Mouse (Mus musculus): ENCODE results near the gene Cckbr. TPM values are rescaled to one million over a fixed set of nuclear protein-coding genes. Genes with fewer than 3 reads are reported as not detected.

Gene Cckbr
- polyA plus RNA-seq, 1 experiment from 2014 or later, result 0.08 TPM

DNA sequence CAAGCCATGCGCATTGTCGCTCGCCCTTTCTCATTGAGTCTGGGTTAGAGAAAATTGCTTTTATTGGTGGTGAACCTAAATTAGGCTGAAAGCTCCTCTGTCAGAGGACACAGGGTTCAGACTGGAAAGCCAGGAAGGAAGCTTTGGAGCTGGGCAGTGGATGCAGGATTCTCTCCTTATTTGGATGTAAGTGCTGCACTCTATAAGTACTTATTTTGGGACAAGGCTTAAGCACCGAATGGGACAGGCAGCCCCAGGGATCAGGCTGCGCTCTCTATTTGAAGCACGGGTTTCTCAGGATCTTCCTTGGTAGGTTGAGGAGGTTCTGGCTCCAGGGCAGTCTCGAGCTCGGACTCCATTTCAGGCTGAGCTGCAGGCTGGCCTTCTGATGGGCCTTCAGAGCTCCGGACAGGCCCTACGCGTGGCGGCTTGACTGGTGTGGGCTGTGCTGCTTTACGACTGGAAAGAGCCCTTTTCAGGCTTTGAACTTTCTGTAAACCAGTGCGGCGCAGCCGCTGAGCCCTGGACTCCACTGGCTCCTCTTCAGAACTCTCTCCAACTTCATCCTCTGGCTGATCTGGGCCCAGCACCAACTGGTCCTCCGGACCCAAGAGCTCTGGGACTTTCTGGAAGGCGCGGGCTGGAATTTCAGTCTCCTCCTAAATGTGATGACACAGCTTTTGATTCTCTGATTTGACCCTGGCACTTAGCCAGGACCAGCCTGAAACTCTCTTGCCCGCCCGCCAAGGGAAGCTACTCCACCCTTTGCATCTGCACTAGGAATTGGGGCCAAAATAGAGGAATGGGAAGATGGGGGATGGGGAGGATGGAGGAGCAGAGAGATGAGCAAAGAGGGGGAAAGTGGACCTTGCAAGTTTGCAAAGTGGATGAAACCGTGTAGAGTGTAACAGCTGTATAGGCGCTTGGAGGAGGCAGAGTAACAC is 55.3 kb downstream of the Cckbr start:
- Histone ChIP-seq H3K4me2 (replicated peaks) (peak overlapping the region; percentile 93), H3K4me1 (replicated peaks) (0 out of 2 replicates have a peak, but pooled peaks cover 7% of the 10 kb centered on the region), H3K27me3 (replicated peaks) (no peaks in the 10 kb centered on the region; the same call in 1 of the 2 replicates), H3K36me3 (no peaks in the 10 kb centered on the region), H3K9ac (peak overlapping the region; percentile 66; the same call in 1 of the 2 replicates), H3K4me3 (replicated peaks) (peak overlapping the region; percentile 56), H3K9me3 (no peaks in the 10 kb centered on the region), H3K27ac (peak overlapping the region; percentile 87)
- ATAC-seq, result peak; percentile 20
- 59% methylated on average over 23 of the region's 23 CpGs for WGBS

DNA sequence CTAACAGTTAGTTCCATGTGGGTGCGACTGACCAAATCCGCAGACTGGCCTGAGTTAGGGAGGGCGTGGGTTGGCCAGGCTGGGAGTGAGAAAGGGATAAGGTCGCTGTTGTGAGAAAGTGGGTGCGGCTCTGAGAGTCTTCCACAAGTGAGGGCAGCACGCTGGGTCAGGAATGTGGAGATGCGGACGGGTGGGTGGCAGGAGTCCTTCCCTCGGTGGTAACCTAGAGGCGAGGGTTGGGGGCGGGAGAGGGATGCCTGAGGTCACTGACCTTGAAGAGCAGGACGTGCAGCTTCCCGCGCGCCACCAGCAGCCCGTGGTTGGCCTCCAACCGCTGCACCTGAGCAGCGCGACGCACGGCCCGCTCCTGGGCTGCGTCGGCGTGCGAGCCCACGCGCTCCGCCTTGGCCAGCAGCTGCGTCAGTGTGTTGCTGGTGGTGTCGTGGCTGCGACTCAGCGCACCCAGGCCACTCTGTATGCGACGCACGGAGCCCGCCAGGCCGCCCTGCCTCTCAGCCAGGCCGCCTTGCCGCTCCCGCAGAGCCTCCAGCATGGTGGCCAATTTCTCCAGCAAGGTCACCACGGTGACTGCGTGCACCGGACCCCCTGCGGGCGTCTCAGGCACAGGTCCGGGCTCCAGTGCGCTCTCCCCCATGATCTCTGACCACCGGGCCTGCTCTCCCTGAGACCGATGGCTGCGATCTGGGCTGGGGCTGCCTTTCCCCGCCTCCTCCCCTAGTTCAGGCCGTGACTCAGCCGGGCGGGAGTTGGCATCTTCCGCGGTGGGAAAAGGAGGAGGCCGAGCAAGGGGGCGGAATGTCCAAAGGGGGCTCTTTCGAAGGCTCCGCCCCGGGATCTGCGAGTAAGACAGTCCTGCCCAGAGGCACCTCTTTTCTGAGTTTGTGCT is 56.2 kb downstream of the Cckbr start, which contains the start of gene Cavin3:
Gene Cavin3, minus strand, starts transcription at position 796 of the 907 bp plus-strand sequence.
- 4% methylated on average over 62 of the region's 63 CpGs for WGBS
- peak within 1 kb of the TSS; percentile 56 for H3K4me3 ChIP-seq (replicated peaks)
- ATAC-seq, result peak; percentile 89
- H3K4me2 ChIP-seq (replicated peaks), result peak within 1 kb of the TSS; percentile 93
- 0 out of 2 replicates have a peak, but pooled peaks cover 7% of the 10 kb centered on the region for H3K4me1 ChIP-seq (replicated peaks)
- peak within 1 kb of the TSS; percentile 87 for H3K27ac ChIP-seq
- no peaks in the 10 kb centered on the region for H3K9me3 ChIP-seq
- no peaks in the 10 kb centered on the region; the same call in 1 of the 2 replicates for H3K27me3 ChIP-seq (replicated peaks)
- no peaks in the 10 kb centered on the region for H3K36me3 ChIP-seq
- peak within 1 kb of the TSS; percentile 66 for H3K9ac ChIP-seq

DNA sequence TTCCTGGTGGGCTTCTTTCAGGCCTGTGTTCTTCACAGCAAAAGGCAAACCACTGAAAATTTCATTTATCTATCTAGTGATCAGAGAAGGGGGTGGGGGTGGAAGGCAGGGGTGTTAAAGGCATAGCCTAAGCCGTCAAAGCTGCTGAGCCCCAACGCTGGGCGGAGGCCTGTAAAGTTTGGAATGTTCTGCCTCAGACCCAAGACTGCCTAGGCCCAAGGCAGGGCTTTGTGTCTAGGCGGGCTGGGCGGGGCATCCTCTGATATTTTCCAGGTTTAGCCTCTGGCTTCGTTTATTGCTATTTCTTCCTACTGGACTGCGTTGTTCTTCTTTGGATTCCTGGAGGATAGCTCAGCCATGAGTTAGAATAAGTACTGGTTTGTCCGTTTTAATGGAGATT is 56.9 kb downstream of the Cckbr start:
- Histone ChIP-seq H3K4me3 (replicated peaks) (peak overlapping the region; percentile 56), H3K27ac (peak overlapping the region; percentile 87), H3K36me3 (no peaks in the 10 kb centered on the region), H3K27me3 (replicated peaks) (no peaks in the 10 kb centered on the region; the same call in 1 of the 2 replicates), H3K9ac (peak overlapping the region; percentile 66), H3K4me1 (replicated peaks) (0 out of 2 replicates have a peak, but pooled peaks cover 7% of the 10 kb centered on the region), H3K4me2 (replicated peaks) (peak overlapping the region; percentile 93), H3K9me3 (no peaks in the 10 kb centered on the region)
- 31% methylated on average over 8 of the region's 8 CpGs for WGBS
- peak; percentile 80 for ATAC-seq

DNA sequence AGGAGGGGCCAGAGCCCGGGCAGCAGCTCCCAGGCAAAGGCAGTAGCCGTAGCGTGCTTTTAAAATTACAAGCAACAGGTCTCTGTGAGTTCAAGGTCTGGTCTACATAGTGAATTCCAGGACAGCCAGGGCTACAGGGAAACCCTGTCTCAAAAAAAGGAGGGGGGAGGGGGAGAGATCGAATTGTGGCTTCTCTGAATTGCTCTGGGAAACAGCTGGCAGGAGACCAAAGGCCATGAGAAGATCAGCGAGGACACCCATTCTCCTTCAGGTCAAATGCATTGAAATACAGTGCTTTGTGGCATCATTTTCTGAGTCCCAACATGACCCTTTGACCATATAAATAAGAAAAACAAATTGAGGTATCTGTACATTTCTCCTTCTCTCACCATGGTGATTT is 59.5 kb downstream of the Cckbr start:
- Histone ChIP-seq H3K4me1 (replicated peaks) (0 out of 2 replicates have a peak, but pooled peaks cover 7% of the 10 kb centered on the region), H3K27me3 (replicated peaks) (no peaks in the 10 kb centered on the region; the same call in 1 of the 2 replicates), H3K9me3 (no peaks in the 10 kb centered on the region), H3K27ac (no peak overlapping the region), H3K36me3 (no peaks in the 10 kb centered on the region), H3K4me2 (replicated peaks) (no peak overlapping the region), H3K4me3 (replicated peaks) (no peak overlapping the region), H3K9ac (no peak overlapping the region)
- 51% methylated on average over 5 of the region's 5 CpGs for WGBS
- no peak for ATAC-seq

DNA sequence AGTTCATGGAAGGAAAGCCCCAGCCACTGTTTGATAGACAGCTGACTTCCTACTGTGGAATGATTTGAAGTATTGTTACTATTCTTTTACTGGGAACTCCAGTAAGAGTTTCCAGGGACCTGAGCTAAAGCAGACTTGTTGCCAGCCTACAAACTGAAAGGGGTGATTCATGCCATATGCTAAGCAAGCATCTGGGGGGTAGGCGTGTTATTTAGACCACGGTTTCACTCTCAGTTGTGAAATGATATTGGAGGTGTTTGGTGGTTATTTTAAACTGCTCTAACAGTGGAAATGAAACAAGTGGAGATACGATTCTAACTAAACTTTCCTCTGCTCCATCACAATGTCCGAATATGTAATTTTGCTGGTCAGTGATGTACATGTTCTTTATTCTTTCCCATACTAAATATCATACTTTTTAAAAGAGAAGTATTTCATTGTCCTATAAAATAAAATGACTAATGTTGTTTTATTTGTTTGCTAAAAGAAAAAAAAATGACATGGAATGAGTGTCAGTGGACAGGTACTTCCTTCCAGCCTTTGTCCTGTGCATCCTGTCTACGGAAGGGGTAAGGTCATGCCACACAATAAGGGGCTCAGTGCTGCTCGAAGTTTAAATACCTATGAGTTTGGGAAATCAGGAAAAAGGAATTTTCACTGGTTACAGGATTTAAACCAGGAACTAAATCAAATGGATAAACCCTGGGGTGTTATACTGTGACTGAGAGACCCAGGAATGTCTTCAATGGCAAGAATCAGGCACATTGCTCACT is 61.8 kb downstream of the Cckbr start:
- Histone ChIP-seq H3K9ac (no peak overlapping the region), H3K4me1 (replicated peaks) (0 out of 2 replicates have a peak, but pooled peaks cover 4% of the 10 kb centered on the region), H3K4me3 (replicated peaks) (no peak overlapping the region), H3K36me3 (no peaks in the 10 kb centered on the region), H3K27me3 (replicated peaks) (no peaks in the 10 kb centered on the region), H3K27ac (no peak overlapping the region), H3K4me2 (replicated peaks) (no peak overlapping the region), H3K9me3 (no peaks in the 10 kb centered on the region)
- 73% methylated on average over 6 of the region's 6 CpGs for WGBS
- ATAC-seq, result no peak

DNA sequence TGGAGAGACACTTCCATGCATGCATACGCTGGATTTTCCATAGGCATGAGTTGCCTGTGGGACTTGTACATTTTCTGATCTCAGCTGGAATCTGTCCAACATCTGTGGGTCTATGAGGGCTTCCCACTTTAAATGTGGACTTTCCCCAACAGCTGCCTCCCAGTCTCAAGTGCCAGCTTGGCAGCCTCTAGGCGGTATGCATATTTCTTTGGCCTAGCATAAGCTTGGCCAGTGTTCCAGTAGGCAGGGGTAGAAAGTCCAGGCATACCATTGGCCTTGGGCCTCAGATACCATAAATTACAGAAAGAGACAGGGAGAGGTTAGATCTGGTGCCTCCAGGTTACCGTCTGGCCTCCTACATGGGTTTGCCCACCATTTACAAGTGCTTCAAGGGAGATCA is 72.3 kb downstream of the Cckbr start:
- Histone ChIP-seq H3K27me3 (replicated peaks) (no peaks in the 10 kb centered on the region), H3K27ac (no peak overlapping the region), H3K9me3 (no peaks in the 10 kb centered on the region), H3K4me1 (replicated peaks) (no peaks in the 10 kb centered on the region), H3K36me3 (no peaks in the 10 kb centered on the region), H3K4me2 (replicated peaks) (no peak overlapping the region), H3K9ac (no peak overlapping the region), H3K4me3 (replicated peaks) (no peak overlapping the region)
- WGBS, result 80% methylated on average over 3 of the region's 3 CpGs
- ATAC-seq, result no peak

DNA sequence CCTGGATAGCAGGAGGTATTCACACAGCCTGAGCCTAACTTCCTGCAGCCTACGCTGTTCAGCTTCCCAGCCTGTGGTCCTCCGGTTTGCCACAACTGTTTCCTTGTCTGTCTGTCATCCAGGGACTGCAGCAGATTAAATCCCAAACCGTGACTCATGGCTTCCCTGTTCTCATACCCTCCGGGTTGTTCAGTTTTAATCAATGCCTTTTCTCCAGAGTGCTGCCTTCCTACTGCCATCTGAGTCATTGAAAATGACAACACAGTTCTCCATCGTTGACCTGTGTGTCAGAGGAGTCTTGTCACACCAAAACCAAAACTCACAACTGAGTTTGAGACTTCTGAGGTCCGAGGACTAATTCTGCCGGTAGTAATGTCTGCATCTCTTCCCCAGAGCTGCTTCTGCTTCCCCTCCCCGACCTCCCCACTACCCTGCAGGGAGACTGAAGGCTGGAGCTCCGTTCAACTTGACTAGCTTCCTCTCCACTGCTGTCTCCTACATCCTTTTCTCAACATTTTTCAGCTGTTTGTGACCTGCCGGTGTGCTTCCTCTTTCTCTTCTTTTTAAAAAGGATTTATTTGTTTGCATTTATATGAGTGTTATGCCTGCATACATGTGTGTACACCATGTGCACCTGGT is 73.4 kb downstream of the Cckbr start:
- no peaks in the 10 kb centered on the region for H3K4me1 ChIP-seq (replicated peaks)
- 47% methylated on average over 10 of the region's 10 CpGs for WGBS
- H3K27me3 ChIP-seq (replicated peaks), result no peaks in the 10 kb centered on the region

DNA sequence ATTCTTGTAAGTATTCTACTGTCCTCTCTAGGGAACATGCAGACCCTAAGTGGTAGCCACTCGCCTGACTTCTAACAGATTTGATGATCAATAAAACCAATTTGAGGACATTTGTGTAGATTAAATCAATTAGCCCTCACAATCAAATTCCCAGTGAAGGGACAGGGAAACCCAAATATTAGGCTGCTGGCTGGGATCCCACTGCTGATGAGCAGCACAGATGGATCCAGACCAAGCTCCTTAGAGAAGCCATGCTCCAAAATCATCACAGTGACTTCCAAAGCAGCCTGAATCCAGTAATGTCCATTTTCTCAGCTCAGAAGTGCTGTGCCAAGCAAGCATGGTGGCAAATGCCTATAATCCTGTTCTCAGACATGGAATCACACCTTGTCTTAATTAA is 74.1 kb downstream of the Cckbr start:
- H3K36me3 ChIP-seq, result no peaks in the 10 kb centered on the region
- ATAC-seq, result no peak

More for the DNA sequence above, 73.4 kb downstream of the Cckbr start:
- no peaks in the 10 kb centered on the region for H3K9me3 ChIP-seq
- no peak overlapping the region for H3K9ac ChIP-seq
- no peak for ATAC-seq
- no peaks in the 10 kb centered on the region for H3K36me3 ChIP-seq
- H3K27ac ChIP-seq, result no peak overlapping the region
- no peak overlapping the region for H3K4me3 ChIP-seq (replicated peaks)
- no peak overlapping the region for H3K4me2 ChIP-seq (replicated peaks)

DNA sequence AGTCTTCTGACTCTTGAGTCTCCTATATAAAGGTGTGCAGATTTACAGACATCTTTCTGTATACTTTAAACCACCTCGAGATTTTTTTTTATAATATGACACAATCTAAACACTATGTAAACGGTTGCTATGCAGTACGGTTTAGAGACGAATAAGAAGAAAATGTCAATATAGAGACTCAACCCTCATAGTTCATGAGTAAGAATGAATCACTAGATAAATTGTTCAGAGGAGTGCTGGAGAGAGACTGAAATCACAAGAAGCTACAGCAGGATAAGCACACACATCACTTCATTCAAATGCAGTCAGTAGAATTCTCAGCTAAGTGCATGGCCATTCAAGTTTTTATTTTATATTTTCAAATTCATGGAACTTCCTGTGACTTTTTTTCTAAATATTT is 76.5 kb downstream of the Cckbr start:
- no peak for ATAC-seq
- 49% methylated on average over 4 of the region's 4 CpGs for WGBS
- H3K27ac ChIP-seq, result no peak overlapping the region

More for the DNA sequence above, 74.1 kb downstream of the Cckbr start:
- Histone ChIP-seq H3K4me3 (replicated peaks) (no peak overlapping the region), H3K27me3 (replicated peaks) (no peaks in the 10 kb centered on the region), H3K4me1 (replicated peaks) (no peaks in the 10 kb centered on the region), H3K9ac (no peak overlapping the region), H3K27ac (no peak overlapping the region), H3K4me2 (replicated peaks) (no peak overlapping the region), H3K9me3 (no peaks in the 10 kb centered on the region)
- WGBS, result 77% methylated on average over 1 of the region's 1 CpGs

DNA sequence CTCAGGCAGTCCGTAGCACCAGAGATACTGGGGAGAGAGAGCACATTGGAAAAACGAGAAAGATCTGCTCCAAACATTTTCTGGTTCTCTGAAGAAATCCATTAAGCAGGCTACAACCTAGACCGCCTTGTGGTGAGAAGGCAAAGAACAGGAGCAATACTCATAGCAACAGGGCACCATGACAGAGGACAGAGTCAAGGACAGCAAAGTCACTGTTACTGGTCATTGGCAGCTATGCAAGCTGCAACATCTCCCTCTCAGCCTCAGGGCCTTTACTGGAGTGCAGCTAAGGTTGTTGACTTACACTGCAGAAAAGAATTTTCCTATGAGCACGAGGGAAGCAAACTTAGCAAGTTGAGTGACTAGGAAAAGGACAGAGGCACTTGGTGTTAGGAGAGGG is 81.7 kb downstream of the Cckbr start:
- H3K36me3 ChIP-seq, result no peaks in the 10 kb centered on the region
- no peak overlapping the region for H3K9ac ChIP-seq
- no peak overlapping the region for H3K4me3 ChIP-seq (replicated peaks)
- ATAC-seq, result no peak
- 54% methylated on average over 4 of the region's 4 CpGs for WGBS
- H3K27me3 ChIP-seq (replicated peaks), result no peaks in the 10 kb centered on the region
- H3K9me3 ChIP-seq, result no peaks in the 10 kb centered on the region
- H3K27ac ChIP-seq, result no peak overlapping the region
- H3K4me2 ChIP-seq (replicated peaks), result no peak overlapping the region
- no peaks in the 10 kb centered on the region for H3K4me1 ChIP-seq (replicated peaks)

More for the DNA sequence above, 76.5 kb downstream of the Cckbr start:
- no peak overlapping the region for H3K4me2 ChIP-seq (replicated peaks)
- no peaks in the 10 kb centered on the region for H3K9me3 ChIP-seq
- no peak overlapping the region for H3K4me3 ChIP-seq (replicated peaks)
- H3K9ac ChIP-seq, result no peak overlapping the region
- H3K4me1 ChIP-seq (replicated peaks), result no peaks in the 10 kb centered on the region
- H3K27me3 ChIP-seq (replicated peaks), result no peaks in the 10 kb centered on the region
- no peaks in the 10 kb centered on the region for H3K36me3 ChIP-seq

DNA sequence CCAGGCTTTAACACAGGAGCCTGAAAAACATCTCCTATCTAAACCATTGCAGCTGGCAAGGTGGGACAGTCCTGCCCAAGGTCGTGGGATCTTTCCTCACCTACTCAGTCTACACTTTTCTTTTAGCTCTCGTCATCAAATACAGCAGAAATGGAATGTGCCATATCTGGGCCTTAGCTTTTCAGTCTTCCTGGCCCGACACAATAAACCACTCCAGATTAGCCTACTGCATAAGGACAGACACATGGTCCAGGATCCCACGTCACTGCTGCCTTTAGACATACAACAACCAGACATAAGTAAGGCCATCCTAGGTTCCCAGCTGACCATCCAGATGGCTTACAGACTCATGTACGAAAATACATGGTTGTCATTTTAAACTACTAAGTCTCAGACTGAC is 84.6 kb downstream of the Cckbr start:
- Histone ChIP-seq H3K4me3 (replicated peaks) (no peak overlapping the region), H3K27ac (no peak overlapping the region), H3K9me3 (no peaks in the 10 kb centered on the region), H3K4me1 (replicated peaks) (no peaks in the 10 kb centered on the region), H3K4me2 (replicated peaks) (no peak overlapping the region), H3K36me3 (no peaks in the 10 kb centered on the region), H3K27me3 (replicated peaks) (no peaks in the 10 kb centered on the region), H3K9ac (no peak overlapping the region)
- WGBS, result 81% methylated on average over 5 of the region's 5 CpGs
- ATAC-seq, result no peak
